Mouse (Mus musculus) 3T3-L1 (cell line): ENCODE measurements around the gene Nhlrc2.

Source experiments
- DNase-seq: peaks from one replicate; pipeline ENCODE4 v3.0.0-alpha.2; 2015; ENCODE audit warnings: low read depth, low spot score

Nhlrc2 gene

GRCm38 (mm10) chr19:56621876-56622275 lies 73.8 kb downstream of the Nhlrc2 start:
- DNase-seq, result no peak

- DNase-seq, result no peak
Measured at GRCm38 (mm10) chr19:56627881-56628472, 79.9 kb downstream of the Nhlrc2 start.

- DNase-seq, result no peak
Measured at GRCm38 (mm10) chr19:56629647-56630046, 81.6 kb downstream of the Nhlrc2 start.

GRCm38 (mm10) chr19:56631017-56631416 lies 83.0 kb downstream of the Nhlrc2 start:
- no peak for DNase-seq

- DNase-seq, result no peak
Measured at GRCm38 (mm10) chr19:56631451-56631901, 83.4 kb downstream of the Nhlrc2 start.

- no peak for DNase-seq
Measured at GRCm38 (mm10) chr19:56637035-56637683, 89.1 kb downstream of the Nhlrc2 start.

GRCm38 (mm10) chr19:56637684-56638049 lies 89.6 kb downstream of the Nhlrc2 start:
- no peak for DNase-seq

- DNase-seq, result peak; percentile 66
Measured at GRCm38 (mm10) chr19:56647451-56648120, 99.5 kb downstream of the Nhlrc2 start.

GRCm38 (mm10) chr19:56651262-56651661 lies 103.2 kb downstream of the Nhlrc2 start:
- DNase-seq, result no peak

- DNase-seq, result no peak
Measured at GRCm38 (mm10) chr19:56652034-56652962, 104.2 kb downstream of the Nhlrc2 start.
